Mouse (Mus musculus) hindbrain, embryonic 15.5 days (tissue): ENCODE results near the gene Ebf1. TPM values are rescaled to one million over a fixed set of nuclear protein-coding genes. Genes with fewer than 3 reads are reported as not detected.

ENCODE experiments used
- ATAC-seq: fragments of 200-750 bp; cut with Nextera tagmentation; 2 replicates; pipeline ENCODE4 v1.8.0; 2017; ENCODE audit warnings: low read depth, moderate number of reproducible peaks, moderate TSS enrichment; ENCODE audit not compliant: low FRiP score
- H3K27ac ChIP-seq: fragments of 300-500 bp; sonication (generic); replicated peaks from 2 replicates; pipeline ENCODE4 v1.5.1; 2015; ENCODE audit warnings: mild to moderate bottlenecking, inconsistent platforms
- H3K27me3 ChIP-seq: fragments of 300-500 bp; sonication (generic); 2 replicates; pipeline ENCODE4 v1.6.1; 2015; ENCODE audit warnings: control low read depth, inconsistent platforms
- H3K36me3 ChIP-seq: fragments of 300-500 bp; sonication (generic); 2 replicates; pipeline ENCODE4 v1.6.1; 2015; ENCODE audit warnings: control low read depth, inconsistent platforms
- H3K4me1 ChIP-seq: fragments of 300-500 bp; sonication (generic); replicated peaks from 2 replicates; pipeline ENCODE4 v1.6.1; 2015; ENCODE audit warnings: control low read depth, inconsistent platforms
- H3K4me2 ChIP-seq: fragments of 300-500 bp; sonication (generic); 2 replicates; pipeline ENCODE4 v1.6.1; 2015; ENCODE audit warnings: moderate library complexity, mild to moderate bottlenecking, inconsistent platforms
- H3K4me3 ChIP-seq: fragments of 300-500 bp; sonication (generic); 2 replicates; pipeline ENCODE4 v1.5.1; 2015; ENCODE audit warnings: mild to moderate bottlenecking, inconsistent platforms
- H3K9ac ChIP-seq: fragments of 300-500 bp; sonication (generic); 2 replicates; pipeline ENCODE4 v1.6.1; 2015; ENCODE audit warnings: inconsistent platforms
- H3K9me3 ChIP-seq: fragments of 300-500 bp; sonication (generic); 2 replicates; pipeline ENCODE4 v1.6.1; 2016; ENCODE audit warnings: control low read depth, inconsistent platforms
- WGBS: fragments of 180-500 bp; shearing (Covaris S2); methylation state at CpG from one replicate; pipeline ENCODE4 v1.1.7; 2015; 5-methylcytosine and 5-hydroxymethylcytosine counted together
- polyA plus RNA-seq: library from polyadenylated mRNA; unstranded; fragments of >200 nt; fragmentation: Nextera tagmentation; extraction: Ambion mirVana; gene quantifications from 2 replicates; pipeline ENCODE4 v1.2.1, GENCODE M21; 2015

Ebf1 gene
- polyA plus RNA-seq, 1 experiment from 2014 or later, result 139 TPM

- Histone ChIP-seq H3K4me2 (peak overlapping the region; percentile 77), H3K4me3 (peak overlapping the region; percentile 81), H3K27me3 (no peaks in the 10 kb centered on the region), H3K36me3 (no peaks in the 10 kb centered on the region), H3K4me1 (peaks cover 52% of the 10 kb centered on the region), H3K9me3 (no peaks in the 10 kb centered on the region), H3K9ac (peak overlapping the region; percentile 35), H3K27ac (peak overlapping the region; percentile 80)
- WGBS, result 22% methylated on average over 19 of the region's 19 CpGs
- ATAC-seq, result no peak
Observed at GRCm38 (mm10) chr11:44620694-44621446, 3.8 kb downstream of the Ebf1 start.

GRCm38 (mm10) chr11:44621615-44622014 is 4.5 kb downstream of the Ebf1 start:
- Histone ChIP-seq H3K4me2 (peak overlapping the region; percentile 77), H3K36me3 (no peaks in the 10 kb centered on the region), H3K27ac (peak overlapping the region; percentile 80), H3K27me3 (no peaks in the 10 kb centered on the region), H3K4me1 (peaks cover 51% of the 10 kb centered on the region), H3K9me3 (no peaks in the 10 kb centered on the region), H3K4me3 (peak overlapping the region; percentile 81), H3K9ac (peak overlapping the region; percentile 35)
- no peak for ATAC-seq
- 41% methylated on average over 10 of the region's 10 CpGs for WGBS

GRCm38 (mm10) chr11:44622023-44622731 is 5.1 kb downstream of the Ebf1 start:
- Histone ChIP-seq H3K4me2 (peak overlapping the region; percentile 77), H3K27me3 (no peaks in the 10 kb centered on the region), H3K9me3 (no peaks in the 10 kb centered on the region), H3K27ac (peak overlapping the region; percentile 80), H3K9ac (peak overlapping the region; percentile 35), H3K4me1 (peaks cover 48% of the 10 kb centered on the region), H3K4me3 (peak overlapping the region; percentile 81), H3K36me3 (no peaks in the 10 kb centered on the region)
- WGBS, result 30% methylated on average over 11 of the region's 11 CpGs
- ATAC-seq, result no peak

GRCm38 (mm10) chr11:44624564-44624963 is 7.4 kb downstream of the Ebf1 start:
- 61% methylated on average over 5 of the region's 5 CpGs for WGBS
- H3K9me3 ChIP-seq, result no peaks in the 10 kb centered on the region
- ATAC-seq, result no peak
- no peak overlapping the region for H3K4me3 ChIP-seq
- H3K36me3 ChIP-seq, result no peaks in the 10 kb centered on the region
- 0 out of 2 replicates have a peak overlapping the region, but pooled peaks have one; percentile 5 for H3K9ac ChIP-seq
- no peaks in the 10 kb centered on the region for H3K27me3 ChIP-seq
- H3K4me2 ChIP-seq, result peak overlapping the region; percentile 43
- peak overlapping the region; percentile 17; the same call in 1 of the 2 replicates for H3K27ac ChIP-seq
- H3K4me1 ChIP-seq, result peaks cover 60% of the 10 kb centered on the region

GRCm38 (mm10) chr11:44626065-44626464 is 8.9 kb downstream of the Ebf1 start:
- Histone ChIP-seq H3K27ac (0 out of 2 replicates have a peak overlapping the region, but pooled peaks have one; percentile 32), H3K9ac (peak overlapping the region; percentile 9; the same call in 1 of the 2 replicates), H3K9me3 (no peaks in the 10 kb centered on the region), H3K4me1 (peaks cover 46% of the 10 kb centered on the region), H3K4me3 (peak overlapping the region; percentile 4; the same call in 1 of the 2 replicates), H3K36me3 (no peaks in the 10 kb centered on the region), H3K4me2 (peak overlapping the region; percentile 43), H3K27me3 (no peaks in the 10 kb centered on the region)
- 43% methylated on average over 10 of the region's 10 CpGs for WGBS
- ATAC-seq, result no peak

GRCm38 (mm10) chr11:44628412-44628811 is 11.3 kb downstream of the Ebf1 start:
- no peak overlapping the region for H3K27ac ChIP-seq
- ATAC-seq, result no peak

GRCm38 (mm10) chr11:44632064-44632968 is 15.2 kb downstream of the Ebf1 start:
- no peaks in the 10 kb centered on the region for H3K9me3 ChIP-seq
- peaks cover 41% of the 10 kb centered on the region for H3K4me1 ChIP-seq
- peak; percentile 42; the same call in 1 of the 2 replicates for ATAC-seq
- H3K36me3 ChIP-seq, result no peaks in the 10 kb centered on the region
- 72% methylated on average over 15 of the region's 15 CpGs for WGBS
- H3K9ac ChIP-seq, result no peak overlapping the region
- no peak overlapping the region for H3K4me3 ChIP-seq
- H3K27me3 ChIP-seq, result no peaks in the 10 kb centered on the region
- H3K27ac ChIP-seq, result no peak overlapping the region
- H3K4me2 ChIP-seq, result peak overlapping the region; percentile 6; the same call in 1 of the 2 replicates

More at GRCm38 (mm10) chr11:44628412-44628811, 11.3 kb downstream of the Ebf1 start:
- Histone ChIP-seq H3K36me3 (no peaks in the 10 kb centered on the region), H3K9me3 (no peaks in the 10 kb centered on the region), H3K4me2 (peak overlapping the region; percentile 30), H3K4me1 (peaks cover 45% of the 10 kb centered on the region), H3K4me3 (no peak overlapping the region), H3K27me3 (no peaks in the 10 kb centered on the region), H3K9ac (no peak overlapping the region)
- WGBS, result 29% methylated on average over 4 of the region's 4 CpGs

GRCm38 (mm10) chr11:44633001-44633693 is 16.0 kb downstream of the Ebf1 start:
- Histone ChIP-seq H3K4me1 (peaks cover 39% of the 10 kb centered on the region), H3K9me3 (no peaks in the 10 kb centered on the region), H3K4me3 (no peak overlapping the region), H3K36me3 (no peaks in the 10 kb centered on the region), H3K27me3 (no peaks in the 10 kb centered on the region), H3K4me2 (no peak overlapping the region), H3K27ac (no peak overlapping the region), H3K9ac (no peak overlapping the region)
- ATAC-seq, result no peak
- 79% methylated on average over 2 of the region's 2 CpGs for WGBS

- no peak for ATAC-seq
- Histone ChIP-seq H3K9me3 (no peaks in the 10 kb centered on the region), H3K4me3 (no peak overlapping the region), H3K9ac (0 out of 2 replicates have a peak overlapping the region, but pooled peaks have one; percentile 16), H3K36me3 (no peaks in the 10 kb centered on the region), H3K4me1 (peaks cover 29% of the 10 kb centered on the region), H3K27ac (peak overlapping the region; percentile 48; the same call in 1 of the 2 replicates), H3K27me3 (no peaks in the 10 kb centered on the region), H3K4me2 (no peak overlapping the region)
- WGBS, result 47% methylated on average over 6 of the region's 6 CpGs
Observed at GRCm38 (mm10) chr11:44634552-44635193, 17.6 kb downstream of the Ebf1 start.

GRCm38 (mm10) chr11:44636241-44636640 is 19.1 kb downstream of the Ebf1 start:
- Histone ChIP-seq H3K4me2 (no peak overlapping the region), H3K36me3 (no peaks in the 10 kb centered on the region), H3K4me1 (peaks cover 29% of the 10 kb centered on the region), H3K27me3 (no peaks in the 10 kb centered on the region), H3K9ac (no peak overlapping the region), H3K9me3 (no peaks in the 10 kb centered on the region), H3K27ac (no peak overlapping the region), H3K4me3 (no peak overlapping the region)
- 90% methylated on average over 1 of the region's 1 CpGs for WGBS
- ATAC-seq, result no peak
